Mouse (Mus musculus): ENCODE measurements at regions not wholly inside any gene's neighbourhood (a gene's known extent, or its start where the extent isn't known, plus 50 kb on each side); places are given as distances from the start of the nearest gene placed in this dataset.
"Not testable (repeated sequence)": the region's sequence is repeated elsewhere in the genome, so short reads cannot be mapped to it uniquely, and the experiment has no call there.

DNA sequence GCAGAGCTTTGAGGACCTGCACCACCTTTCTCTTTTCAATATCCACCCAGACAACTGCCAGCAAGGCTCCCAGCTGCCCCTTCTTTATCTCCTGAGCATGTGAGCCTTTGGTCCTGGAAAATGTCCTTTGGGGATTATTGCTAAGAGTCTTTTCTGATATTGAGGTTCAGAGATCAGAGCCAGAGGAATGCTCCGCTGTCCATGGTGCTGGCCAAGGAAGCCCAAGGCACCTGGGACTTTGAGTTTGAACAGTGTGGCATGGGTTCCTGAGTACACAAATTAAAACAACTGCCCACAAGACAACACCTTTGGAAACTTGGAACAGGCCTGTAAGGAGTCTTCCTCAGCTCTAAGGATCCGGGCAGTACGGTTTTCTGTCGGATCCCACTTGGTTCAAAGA is 52.6 kb upstream of the Slc28a3 start:
- intact Hi-C loops (cut with DNase I): no loop called here
- DNase-seq: peak; percentile 6 to 37

DNA sequence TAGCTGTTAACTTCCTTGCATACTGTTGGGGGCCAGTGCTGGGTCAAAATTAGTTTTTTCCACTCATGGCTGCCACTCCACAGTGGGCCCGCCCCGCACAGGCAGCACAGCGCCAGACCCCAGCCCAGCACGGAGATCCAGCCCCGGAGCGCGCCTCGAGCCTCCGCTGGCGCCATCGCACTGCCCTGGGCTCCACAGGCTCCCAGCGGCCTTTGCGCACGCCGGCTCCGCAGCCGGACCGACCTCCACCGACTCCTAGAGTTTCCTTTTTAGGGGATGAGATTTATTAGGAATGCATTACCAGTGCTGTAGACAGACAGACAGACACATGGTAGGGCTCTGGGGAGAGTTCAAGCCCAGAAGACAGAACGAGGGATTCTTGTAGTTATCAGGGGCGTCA is 58.0 kb upstream of the Slc28a3 start:
- no peak for DNase-seq
- intact Hi-C loops (cut with DNase I): no loop called here

DNA sequence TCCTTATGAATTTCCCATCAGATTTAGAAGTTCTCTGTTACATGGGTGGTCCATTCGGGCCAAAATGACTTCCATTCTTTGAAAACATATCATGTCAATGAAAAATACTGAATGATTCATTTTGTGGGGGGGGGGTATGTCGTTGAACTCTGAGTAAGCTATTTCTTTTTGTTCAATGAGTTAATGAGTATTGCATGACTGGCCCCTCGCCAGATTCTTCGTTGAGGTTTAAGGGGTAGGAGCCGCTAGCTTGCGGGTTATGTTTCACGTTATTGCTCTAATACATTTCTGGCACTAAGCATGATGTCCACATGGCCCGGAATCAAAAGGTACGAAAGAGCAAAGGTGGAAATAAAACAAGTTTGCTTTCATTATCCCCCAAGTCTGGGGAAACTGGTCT is 59.5 kb upstream of the Slc28a3 start:
- no peak for DNase-seq
- intact Hi-C loops (cut with DNase I): no loop called here

DNA sequence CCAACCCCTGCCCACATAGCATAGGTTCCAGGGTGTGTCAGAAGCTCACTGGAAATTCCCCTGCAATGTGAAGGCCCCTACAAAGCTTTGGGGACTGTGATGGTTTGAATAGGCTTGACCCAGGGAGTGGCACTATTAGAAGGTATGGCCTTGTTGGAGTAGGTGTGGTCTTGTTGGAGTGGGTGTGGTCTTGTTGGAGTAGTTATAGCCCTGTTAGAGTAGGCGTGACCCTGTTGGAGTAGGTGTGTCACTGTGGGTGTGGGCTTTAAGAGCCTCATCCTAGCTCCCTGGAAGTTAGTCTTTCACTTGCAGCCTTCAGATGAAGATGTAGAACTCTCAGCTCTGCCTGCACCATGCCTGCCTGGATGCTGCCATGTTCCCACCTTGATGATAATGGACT is 64.9 kb upstream of the Slc28a3 start:
- DNase-seq; intact Hi-C loops (cut with DNase I): not testable (repeated sequence)

DNA sequence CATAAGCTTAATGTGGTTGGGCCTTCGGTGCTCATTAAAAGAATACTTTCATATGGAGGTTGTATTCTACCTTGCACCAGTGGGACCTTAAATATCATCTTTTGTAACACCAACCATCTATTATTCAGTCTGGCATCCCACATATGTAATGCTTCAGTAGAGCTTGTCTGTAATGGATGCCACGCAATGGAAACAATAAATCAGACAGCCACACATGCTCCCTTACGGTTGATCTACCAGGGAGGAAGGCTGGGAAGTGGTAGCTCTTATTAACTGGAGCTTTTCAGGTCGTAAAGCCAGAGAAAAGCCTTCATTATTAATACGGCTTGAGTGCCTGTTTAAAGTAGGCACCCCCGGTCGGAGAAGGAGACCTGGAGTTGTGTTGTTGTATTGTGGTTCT is 66.8 kb upstream of the Slc28a3 start:
- intact Hi-C loops (cut with DNase I): no loop called here
- no peak for DNase-seq

DNA sequence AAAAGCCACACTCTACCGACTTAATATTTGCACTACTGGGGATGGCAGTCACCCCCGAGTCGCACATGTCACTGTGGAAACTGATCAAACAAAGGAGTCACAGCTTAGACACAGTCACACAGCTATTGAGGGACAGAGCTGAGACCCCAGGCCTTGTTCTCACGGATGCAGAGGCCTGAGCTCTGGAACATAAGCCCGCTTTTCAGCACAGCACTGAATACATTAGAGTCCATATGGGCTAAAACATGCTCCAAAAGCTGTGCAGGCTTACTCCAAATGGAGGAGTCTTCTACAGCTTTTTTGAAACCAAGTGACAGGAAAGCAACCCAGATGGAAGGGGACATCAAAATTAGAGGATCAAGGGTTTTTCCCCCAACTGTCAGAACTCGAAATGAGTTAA is 69.0 kb upstream of the Slc28a3 start:
- intact Hi-C loops (cut with DNase I): no loop called here
- DNase-seq: no peak

DNA sequence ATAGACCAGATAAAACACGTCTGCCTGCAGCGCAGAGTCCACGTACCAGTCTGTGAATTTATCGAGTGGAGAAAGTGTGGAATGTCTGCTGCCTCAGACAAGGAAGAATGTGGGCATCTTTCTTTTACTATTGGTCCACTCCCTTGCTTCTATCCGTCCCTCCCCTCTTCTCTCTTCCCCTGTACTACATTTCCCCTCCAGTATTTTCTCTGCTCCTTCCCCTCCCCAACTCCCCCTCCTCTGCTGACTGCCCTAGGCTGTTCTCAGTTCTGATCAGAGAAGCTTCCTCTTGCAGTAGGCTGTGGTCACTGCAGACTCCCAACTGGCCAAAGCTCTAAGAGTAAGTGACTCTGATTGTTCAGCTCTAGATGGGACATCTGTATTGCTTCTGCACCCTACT is 76.1 kb upstream of the Slc28a3 start:
- DNase-seq: no peak
- intact Hi-C loops (cut with DNase I): no loop called here

DNA sequence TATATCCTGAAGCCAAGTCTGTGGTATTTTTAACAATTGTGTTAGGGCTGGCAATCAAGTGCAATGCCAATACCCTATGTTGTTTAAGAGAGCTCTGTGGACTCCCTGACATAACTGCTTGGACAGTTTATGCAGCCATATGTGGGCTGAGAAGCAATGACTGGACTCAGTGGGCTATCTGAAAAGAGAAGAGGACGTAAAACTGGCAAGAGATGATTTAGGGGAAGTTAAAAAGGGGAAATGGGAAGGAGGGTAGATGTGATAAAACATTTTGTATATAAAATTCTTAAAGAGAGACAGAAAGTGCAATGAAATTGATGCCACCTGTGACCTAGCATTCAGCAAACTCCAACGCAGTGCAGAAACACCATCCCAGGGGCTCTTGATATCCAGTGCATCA is 76.9 kb upstream of the Slc28a3 start:
- intact Hi-C loops (cut with DNase I): no loop called here
- DNase-seq: no peak

DNA sequence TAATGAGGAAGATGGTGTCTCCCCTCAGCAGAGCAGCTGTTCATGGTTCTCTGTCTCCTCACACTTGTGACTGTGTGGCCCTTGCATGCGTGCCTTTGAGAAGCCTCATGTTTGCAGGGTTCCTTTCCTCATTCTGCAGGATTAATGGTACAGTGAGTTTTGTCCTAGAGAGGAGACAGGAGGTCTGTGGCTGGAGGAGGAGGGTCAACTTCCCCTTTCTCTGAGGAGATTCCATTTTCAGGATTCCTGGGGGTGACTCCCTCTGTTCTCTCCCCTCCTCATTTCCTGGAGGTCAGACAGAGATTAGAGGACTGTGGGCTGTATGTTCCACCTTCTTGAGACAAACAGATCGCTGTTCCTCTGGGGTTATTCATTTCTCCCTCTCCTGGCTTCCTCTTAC is 77.6 kb upstream of the Slc28a3 start:
- DNase-seq: no peak
- intact Hi-C loops (cut with DNase I): no loop called here

DNA sequence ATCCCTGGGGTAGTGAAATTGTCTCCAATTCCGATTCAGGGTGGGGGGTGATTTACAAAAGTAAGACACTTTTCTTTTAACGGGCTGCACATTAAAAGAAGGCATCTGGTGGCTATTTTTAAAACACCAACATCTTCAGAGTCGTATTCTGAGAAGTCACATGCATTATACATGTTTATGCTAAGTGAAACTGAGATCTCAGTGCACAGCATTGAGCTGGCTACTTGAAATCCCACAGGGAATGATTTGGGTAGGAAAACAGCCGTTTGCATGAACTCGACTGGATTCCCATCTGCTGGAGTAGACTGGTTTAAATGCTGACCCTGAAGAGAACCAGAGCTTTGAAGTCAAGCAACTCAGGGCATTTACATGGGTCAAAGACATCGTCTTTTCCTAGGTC is 84.0 kb upstream of the Slc28a3 start:
- no peak for DNase-seq
- intact Hi-C loops (cut with DNase I): no loop called here

DNA sequence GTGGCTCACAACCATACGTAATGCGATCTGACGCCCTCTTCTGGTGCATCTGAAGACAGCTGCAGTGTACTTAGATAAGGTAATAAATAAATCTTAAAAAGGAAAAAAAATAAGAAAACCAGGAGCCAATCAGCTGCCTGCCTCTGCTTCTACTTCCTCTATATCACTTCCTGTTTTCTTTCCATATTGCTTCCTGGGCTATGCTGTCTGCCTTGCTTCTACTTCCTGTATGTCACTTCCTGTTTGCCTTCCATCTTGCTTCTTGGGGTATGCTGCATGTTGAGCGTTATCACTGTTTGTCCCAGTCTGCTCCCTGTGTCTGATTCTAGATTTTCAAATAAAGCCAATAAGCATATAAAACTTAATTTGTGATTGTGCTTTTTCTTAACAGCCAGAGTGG is 85.3 kb upstream of the Slc28a3 start:
- intact Hi-C loops (cut with DNase I): no loop called here
- no peak for DNase-seq

DNA sequence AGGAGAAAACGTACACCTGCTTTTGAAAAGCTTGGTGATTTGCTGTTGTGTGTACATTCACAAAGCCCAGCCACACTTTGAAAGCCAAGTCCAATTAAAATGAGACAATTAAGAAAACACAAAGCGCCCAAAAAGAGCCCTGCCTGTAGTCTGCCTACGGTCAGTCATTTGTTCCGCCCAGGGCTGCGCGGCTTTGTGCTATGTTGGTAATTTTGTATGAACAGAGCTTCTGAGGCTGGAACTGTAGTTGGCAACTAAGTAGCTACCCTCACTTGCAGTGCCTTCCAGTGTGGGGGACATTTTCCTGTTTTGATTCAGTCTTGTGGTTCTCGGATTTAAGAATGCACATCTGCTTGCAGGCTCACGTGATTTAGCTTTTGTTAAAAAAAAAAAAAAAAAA is 89.3 kb upstream of the Slc28a3 start:
- DNase-seq: no peak
- intact Hi-C loops (cut with DNase I): no loop called here

DNA sequence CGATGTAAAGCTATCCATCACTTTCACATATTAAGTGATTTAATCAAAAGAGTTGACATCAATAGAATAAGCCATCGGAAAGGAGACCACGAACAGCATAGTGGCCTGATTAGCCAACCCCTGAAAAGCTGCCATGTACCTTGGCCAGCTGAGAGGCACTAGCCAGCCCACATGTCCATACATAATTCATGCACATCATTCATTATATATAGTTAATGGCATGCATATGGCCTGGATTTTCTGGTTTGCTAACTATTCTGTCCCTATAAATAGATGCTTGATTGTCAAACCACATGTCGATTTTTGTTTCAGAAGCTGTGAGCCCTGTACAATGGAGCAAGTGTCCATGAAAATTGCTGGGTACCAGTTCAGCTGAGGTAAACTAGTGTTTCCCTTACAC is 93.5 kb upstream of the Slc28a3 start:
- intact Hi-C loops (cut with DNase I): no loop called here
- no peak for DNase-seq

DNA sequence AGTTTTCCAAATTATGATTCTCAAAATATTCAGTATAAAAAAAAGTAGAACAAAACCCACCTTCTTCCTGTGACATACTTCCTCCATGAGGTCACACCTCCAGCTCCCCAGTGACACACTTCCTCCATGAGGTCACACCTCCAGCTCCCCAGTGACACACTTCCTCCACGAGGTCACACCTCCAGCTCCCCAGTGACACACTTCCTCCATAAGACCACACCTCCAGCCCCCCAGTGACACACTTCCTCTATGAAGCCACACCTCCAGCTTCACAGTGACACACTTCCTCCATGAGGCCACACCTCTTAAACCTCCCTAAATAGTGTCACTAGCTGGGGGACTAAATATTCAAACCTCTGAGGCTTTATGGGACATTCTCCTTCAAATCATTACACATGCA is 89.8 kb upstream of the Ntrk2 start:
- no peak for DNase-seq
- intact Hi-C loops (cut with DNase I): no loop called here

DNA sequence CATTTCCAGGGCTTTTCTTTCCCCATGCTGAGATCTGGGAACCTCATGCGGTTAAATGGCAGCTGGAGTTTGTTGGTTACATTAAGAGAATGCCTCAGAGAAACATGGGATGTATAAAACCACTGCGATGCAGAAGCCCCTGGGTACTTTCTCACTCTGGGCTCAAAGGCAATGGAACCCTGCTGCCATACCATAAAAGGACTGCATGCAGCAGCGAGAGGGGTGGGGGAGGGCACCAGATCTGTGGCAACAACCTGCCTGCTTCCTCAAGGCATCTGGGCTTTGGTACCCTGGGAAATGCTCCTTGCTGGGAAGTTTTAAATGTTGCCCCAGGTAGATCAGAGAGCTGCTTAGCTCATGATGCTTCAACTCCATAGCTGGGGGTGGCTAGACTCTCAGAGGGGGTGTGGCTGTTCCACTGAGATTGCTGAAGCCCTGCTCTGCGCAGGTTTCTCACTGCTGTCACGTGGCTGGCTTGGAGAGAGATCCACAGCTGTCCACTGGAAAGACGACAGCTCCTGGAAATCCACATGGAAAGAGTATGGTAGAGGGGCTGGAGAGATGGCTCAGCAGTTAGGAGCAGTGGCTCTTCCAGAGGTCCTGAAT is 75.8 kb upstream of the Ntrk2 start:
- no peak for DNase-seq
- intact Hi-C loops (cut with DNase I): no loop called here

DNA sequence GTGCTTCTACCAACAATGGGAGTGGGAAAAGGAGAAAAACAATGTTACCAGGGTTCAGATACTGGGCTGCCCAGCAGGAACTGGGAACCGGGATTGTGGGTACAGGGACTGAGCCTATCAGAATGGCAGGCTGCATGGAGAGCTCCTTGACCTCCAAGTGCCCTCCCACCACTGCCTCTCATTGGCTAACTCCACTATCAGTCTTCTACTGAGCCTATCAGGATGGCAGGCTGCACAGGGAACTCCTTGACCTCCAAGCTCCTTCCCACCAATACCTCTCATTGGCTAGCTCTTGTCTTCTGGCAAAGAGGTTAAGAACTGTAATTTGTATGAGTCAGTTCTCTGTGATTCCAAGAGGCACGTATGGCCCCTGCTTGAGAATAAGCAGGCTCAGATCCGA is 73.6 kb upstream of the Ntrk2 start:
- intact Hi-C loops (cut with DNase I): no loop called here

DNA sequence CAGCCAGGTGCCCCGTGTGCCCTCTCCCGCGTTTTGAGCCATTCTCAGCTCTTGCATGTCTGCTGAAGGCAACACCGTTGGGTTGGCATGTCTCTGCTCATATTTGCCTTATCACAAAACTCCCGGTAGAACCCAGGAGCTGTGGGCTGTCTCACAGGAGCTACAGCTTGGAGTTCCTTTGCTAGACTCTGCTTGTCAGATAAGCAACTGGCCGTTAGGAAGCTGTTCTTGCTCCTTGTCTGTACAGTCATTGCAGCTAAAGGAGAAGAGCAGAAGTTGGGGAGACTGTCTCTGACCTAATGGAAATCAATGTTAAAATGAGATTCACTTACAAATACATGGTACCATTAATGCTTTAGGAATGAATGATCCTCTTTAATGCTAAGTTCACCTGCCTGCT is 72.8 kb upstream of the Ntrk2 start:
- no peak for DNase-seq
- intact Hi-C loops (cut with DNase I): no loop called here

More for the DNA sequence above, 73.6 kb upstream of the Ntrk2 start:
- DNase-seq: no peak

DNA sequence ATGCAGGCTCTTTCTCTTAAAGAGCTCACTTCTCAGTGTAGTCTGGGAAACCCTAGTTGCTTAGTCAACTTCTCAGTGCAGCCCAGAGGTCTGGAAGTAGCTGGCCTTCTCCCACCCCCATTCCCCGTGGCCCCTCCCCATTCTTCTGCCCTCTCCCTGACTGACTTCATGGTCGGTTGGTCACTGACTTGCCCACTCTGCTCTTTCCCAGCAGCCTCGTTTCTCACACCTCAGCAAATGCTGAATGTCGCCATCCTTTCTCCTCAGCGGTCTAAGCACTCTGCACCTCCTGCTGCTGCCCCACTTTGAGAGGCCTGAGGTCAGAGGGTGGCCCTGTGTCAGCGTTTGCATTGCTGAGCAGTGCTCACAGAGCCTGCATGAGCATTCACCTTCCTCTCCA is 70.8 kb upstream of the Ntrk2 start:
- no peak for DNase-seq
- intact Hi-C loops (cut with DNase I): no loop called here

DNA sequence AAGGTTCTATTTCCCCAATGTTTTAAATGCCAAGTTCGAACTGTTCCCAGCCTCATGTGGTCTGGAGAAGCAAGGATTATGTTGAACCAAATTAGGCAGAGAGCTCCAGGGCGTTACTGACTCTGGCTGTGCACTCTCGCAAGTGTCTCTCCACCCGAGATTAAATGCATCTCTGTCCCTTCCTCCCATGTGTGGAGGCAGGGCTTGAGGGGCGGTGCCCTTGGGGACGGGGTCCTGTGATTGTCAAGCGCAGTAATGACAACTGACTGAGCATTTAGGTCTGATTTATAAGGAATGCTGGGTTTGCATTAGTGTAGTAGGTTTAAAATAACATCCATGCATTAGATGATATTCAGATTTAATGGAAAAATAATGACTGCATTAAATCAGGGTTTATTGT is 65.6 kb upstream of the Ntrk2 start:
- intact Hi-C loops (cut with DNase I): no loop called here

DNA sequence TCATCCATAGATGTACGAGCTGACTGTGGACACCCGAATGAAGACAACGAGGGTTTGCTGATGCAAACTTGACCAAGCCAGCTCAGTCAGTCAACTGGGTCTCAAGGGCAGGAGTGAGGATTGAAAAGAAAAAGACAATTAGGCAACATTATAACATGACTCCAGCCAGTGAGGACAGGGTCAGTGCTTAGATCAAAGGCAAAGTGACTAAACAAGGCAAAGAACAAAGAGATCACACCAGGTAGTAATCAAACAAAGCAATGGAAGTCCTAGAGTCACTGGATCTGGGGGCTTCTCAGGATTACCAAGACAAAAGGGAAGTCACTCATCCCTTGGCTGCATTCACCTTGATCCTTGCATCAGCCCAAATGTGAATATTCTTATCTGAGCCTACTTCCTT is 60.3 kb upstream of the Ntrk2 start:
- DNase-seq: no peak
- intact Hi-C loops (cut with DNase I): no loop called here

More for the DNA sequence above, 65.6 kb upstream of the Ntrk2 start:
- no peak for DNase-seq

DNA sequence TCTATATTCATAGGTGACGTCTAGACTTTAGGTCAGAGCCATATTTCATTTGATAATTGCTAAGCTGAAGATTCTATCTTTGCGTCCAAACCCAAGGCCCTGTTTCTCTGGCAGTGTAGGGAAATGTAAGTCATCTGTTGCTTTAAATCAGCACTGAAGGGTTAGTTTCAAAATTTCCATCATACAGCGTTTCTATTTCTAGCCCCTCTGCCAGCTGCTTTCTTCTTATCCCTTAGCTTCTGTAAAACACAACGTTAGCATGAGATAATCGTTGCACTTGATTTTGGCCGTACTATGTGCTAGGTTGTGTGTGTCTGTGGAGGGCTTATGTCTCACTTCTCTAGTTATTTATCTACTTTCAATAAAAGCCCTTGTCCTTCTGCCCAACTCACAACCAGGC is 58.7 kb upstream of the Ntrk2 start:
- intact Hi-C loops (cut with DNase I): no loop called here

DNA sequence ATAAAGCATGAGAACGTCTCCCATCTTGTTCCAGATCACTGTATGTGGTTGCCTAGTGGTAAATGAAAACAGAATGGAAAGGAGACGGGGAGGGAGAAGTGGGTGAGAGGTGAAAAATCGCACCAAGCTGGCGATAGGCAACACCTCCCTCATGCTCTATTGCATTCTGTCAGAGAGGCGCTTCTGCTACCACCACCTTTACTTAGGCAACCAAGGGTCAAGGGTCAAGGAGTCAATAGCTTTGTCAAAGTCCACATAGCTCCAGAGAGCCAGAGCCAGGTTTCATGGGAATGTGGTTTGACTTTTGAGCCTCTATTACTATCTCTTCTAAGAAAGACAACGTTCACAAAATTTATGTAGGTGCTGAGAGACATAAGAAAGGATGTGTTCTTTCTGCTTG is 50.2 kb upstream of the Ntrk2 start:
- intact Hi-C loops (cut with DNase I): no loop called here
- DNase-seq: no peak

More for the DNA sequence above, 58.7 kb upstream of the Ntrk2 start:
- no peak for DNase-seq

Measured in heart, postnatal 14 days (tissue).